Mouse (Mus musculus) thymus, adult 2 months (tissue): ENCODE measurements around the gene Irak4. TPM values are rescaled to one million over a fixed set of nuclear protein-coding genes. Genes with fewer than 3 reads are reported as not detected.

ENCODE experiments used
- DNase-seq: peaks from one replicate; pipeline ENCODE4 v3.0.0; 2021
- H3K27ac ChIP-seq: fragments of 200-500 bp; 2 replicates; pipeline ENCODE4 v1.5.1; 2012; ENCODE audit warnings: low read length, control low read depth; ENCODE audit not compliant: control insufficient read depth, insufficient read depth
- H3K27me3 ChIP-seq: fragments of 200-500 bp; 2 replicates; pipeline ENCODE4 v1.6.1; 2012; ENCODE audit warnings: mild to moderate bottlenecking, low read length, moderate library complexity, mixed read lengths; ENCODE audit not compliant: control insufficient read depth, insufficient read depth
- H3K36me3 ChIP-seq: fragments of 200-500 bp; 2 replicates; pipeline ENCODE4 v1.6.1; 2012; ENCODE audit warnings: mild to moderate bottlenecking, low read length, moderate library complexity; ENCODE audit not compliant: control insufficient read depth, insufficient read depth
- H3K4me1 ChIP-seq: fragments of 200-500 bp; replicated peaks from 2 replicates; pipeline ENCODE4 v1.6.1; 2012; ENCODE audit warnings: low read length; ENCODE audit not compliant: control insufficient read depth, insufficient read depth
- H3K4me3 ChIP-seq: fragments of 200-500 bp; 2 replicates; pipeline ENCODE4 v1.5.1; 2012; ENCODE audit warnings: mild to moderate bottlenecking, low read length, control low read depth, moderate library complexity; ENCODE audit not compliant: control insufficient read depth, insufficient read depth
- CTCF ChIP-seq: fragments of 200-500 bp; IDR thresholded peaks from 2 replicates; pipeline ENCODE4 v1.5.1; 2012; ENCODE audit warnings: mild to moderate bottlenecking, control low read depth, low read length, moderate library complexity, borderline replicate concordance; ENCODE audit not compliant: control insufficient read depth, poor library complexity, insufficient read depth; ENCODE audit errors: extremely low read depth
- POLR2A ChIP-seq: fragments of 200-500 bp; IDR thresholded peaks from 2 replicates; pipeline ENCODE4 v1.6.1; 2012; ENCODE audit warnings: mild to moderate bottlenecking, low read length, control low read depth, moderate library complexity; ENCODE audit not compliant: control insufficient read depth, poor library complexity, insufficient read depth; ENCODE audit errors: extremely low read depth
- WGBS: fragments of 180-500 bp; shearing (Covaris S2); methylation state at CpG from one replicate; pipeline ENCODE4 v1.1.7; 2018; 5-methylcytosine and 5-hydroxymethylcytosine counted together
- polyA plus RNA-seq: library from polyadenylated mRNA; depleted of rRNA; stranded (reverse); fragments of >200 nt; gene quantifications from 2 replicates; pipeline ENCODE4 v1.2.3, GENCODE M21; 2012

The Irak4 gene
- polyA plus RNA-seq, 1 experiment: 8.8 TPM

DNA sequence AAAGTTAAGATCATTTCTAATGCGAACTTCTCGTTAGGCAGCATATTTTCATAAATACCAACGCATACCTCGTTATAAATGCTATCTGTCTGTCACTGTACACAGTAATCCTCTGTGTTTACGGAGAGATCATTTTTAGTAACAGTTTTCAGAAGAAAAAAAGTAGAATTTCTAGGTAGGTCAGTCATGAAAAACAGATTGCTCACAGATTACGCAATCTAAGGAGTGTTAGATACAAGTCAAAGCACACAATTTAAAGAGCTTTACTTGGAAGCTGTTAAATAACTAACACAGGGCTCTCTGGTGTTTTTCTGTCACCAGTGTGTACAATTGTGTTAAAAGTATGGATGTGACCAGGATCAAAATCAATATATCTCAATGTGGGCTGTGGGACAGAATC, 10.5 kb upstream of the Irak4 start:
- no peaks in the 10 kb centered on the region for H3K27me3 ChIP-seq
- no peak for TF ChIP-seq CTCF
- no peak for TF ChIP-seq POLR2A
- H3K4me1 ChIP-seq: no peaks in the 10 kb centered on the region
- H3K36me3 ChIP-seq: no peaks in the 10 kb centered on the region
- no peak overlapping the region for H3K27ac ChIP-seq
- no peak overlapping the region for H3K4me3 ChIP-seq
- WGBS: 98% methylated on average over 6 of the region's 6 CpGs
- no peak for DNase-seq

GRCm38 (mm10) chr15:94535521-94535920, 7.9 kb upstream of the Irak4 start:
- TF ChIP-seq CTCF (no peak), POLR2A (no peak)
- H3K4me3 ChIP-seq: no peak overlapping the region
- no peaks in the 10 kb centered on the region for H3K36me3 ChIP-seq
- H3K4me1 ChIP-seq: no peaks in the 10 kb centered on the region
- DNase-seq: no peak
- no peaks in the 10 kb centered on the region for H3K27me3 ChIP-seq
- 97% methylated on average over 7 of the region's 7 CpGs for WGBS
- H3K27ac ChIP-seq: no peak overlapping the region

DNA sequence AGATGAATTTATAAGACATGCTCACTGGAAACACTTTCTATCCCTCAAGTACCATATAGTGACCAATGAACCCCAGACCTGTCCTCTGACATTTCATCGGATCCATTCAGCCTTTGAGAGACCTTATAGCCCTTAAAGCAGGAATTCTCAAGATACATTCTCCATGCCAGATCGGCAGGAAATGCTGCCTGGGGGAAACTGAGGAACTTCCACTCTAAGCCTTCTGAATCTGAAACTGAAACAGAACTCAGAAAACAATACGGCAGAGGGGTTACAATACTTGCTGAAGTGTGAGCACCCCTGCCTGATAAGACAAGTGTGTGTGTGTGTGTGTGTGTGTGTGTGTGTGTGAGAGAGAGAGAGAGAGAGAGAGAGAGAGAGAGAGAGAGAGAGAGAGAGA, 4.1 kb upstream of the Irak4 start:
- H3K27me3 ChIP-seq: no peaks in the 10 kb centered on the region
- no peak overlapping the region for H3K4me3 ChIP-seq
- WGBS: 93% methylated on average over 3 of the region's 3 CpGs
- H3K4me1 ChIP-seq: peaks cover 4% of the 10 kb centered on the region
- TF ChIP-seq POLR2A (no peak), CTCF (no peak)
- no peaks in the 10 kb centered on the region for H3K36me3 ChIP-seq
- DNase-seq: no peak
- no peak overlapping the region for H3K27ac ChIP-seq

GRCm38 (mm10) chr15:94542567-94543408, 655 bp upstream of the Irak4 start:
- Histone ChIP-seq H3K4me3 (peak overlapping the region; percentile 92), H3K36me3 (no peaks in the 10 kb centered on the region), H3K27me3 (no peaks in the 10 kb centered on the region), H3K27ac (no peak overlapping the region), H3K4me1 (peaks cover 6% of the 10 kb centered on the region)
- 3% methylated on average over 22 of the region's 22 CpGs for WGBS
- DNase-seq: no peak
- no peak for TF ChIP-seq CTCF
- TF ChIP-seq POLR2A: no peak

DNA sequence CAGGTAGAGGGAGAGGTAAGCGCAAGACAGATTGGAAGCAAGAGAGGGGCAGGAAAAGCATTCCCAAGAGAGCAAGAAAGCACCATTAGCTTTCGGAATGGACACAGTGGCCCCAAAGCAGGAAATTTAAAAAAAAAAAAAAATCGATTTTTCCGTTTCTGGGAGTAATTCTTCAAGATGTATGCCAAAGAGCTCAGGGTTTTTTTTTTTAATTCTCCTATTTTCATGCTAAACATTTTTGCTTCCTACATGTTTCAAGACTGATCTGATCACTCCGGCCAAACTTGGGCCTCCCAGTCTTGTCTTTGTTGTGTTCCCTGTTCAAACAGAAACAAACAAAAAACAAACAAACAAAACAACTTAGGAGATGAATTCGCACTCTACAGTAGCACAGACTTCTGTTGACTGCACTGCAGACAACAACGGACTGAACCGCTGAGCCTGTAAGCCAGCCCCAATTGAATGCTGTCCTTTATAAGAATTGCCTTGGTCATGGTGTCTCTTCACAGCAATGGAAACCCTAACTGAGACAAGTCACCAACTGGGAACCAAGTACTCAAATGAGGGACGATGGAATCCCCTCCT, 701 bp downstream of the Irak4 start:
- no peaks in the 10 kb centered on the region for H3K27me3 ChIP-seq
- peak overlapping the region; percentile 92 for H3K4me3 ChIP-seq
- peak overlapping the region; percentile 10 for H3K27ac ChIP-seq
- peaks cover 6% of the 10 kb centered on the region for H3K4me1 ChIP-seq
- H3K36me3 ChIP-seq: no peaks in the 10 kb centered on the region; the same call in 1 of the 2 replicates
- no peak for DNase-seq
- no peak for TF ChIP-seq CTCF
- TF ChIP-seq POLR2A: no peak
- 44% methylated on average over 9 of the region's 9 CpGs for WGBS

DNA sequence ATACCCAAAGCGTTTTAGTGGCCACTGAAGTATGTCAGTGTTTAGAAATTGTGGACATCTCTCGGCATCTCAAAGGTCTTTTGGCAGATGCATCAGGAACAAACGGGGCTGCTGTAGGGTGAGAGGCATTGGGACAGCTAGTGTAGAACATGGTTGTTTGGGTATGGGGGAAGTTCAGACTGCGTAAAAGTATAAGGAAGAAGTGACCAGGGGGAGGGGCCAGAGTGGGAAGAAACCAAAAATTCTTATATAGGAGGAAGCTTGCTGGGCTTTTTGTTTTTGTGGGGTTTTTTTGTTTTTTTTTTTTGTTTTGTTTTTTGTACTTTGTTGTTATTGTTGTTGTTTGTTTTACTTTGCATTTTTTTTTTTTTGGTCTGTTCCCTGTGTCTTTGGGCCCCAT, 1.4 kb downstream of the Irak4 start:
- Histone ChIP-seq H3K36me3 (no peaks in the 10 kb centered on the region; the same call in 1 of the 2 replicates), H3K4me1 (peaks cover 6% of the 10 kb centered on the region), H3K27ac (no peak overlapping the region), H3K27me3 (no peaks in the 10 kb centered on the region), H3K4me3 (no peak overlapping the region)
- no peak for DNase-seq
- TF ChIP-seq POLR2A: no peak
- TF ChIP-seq CTCF: no peak
- WGBS: 84% methylated on average over 4 of the region's 4 CpGs

DNA sequence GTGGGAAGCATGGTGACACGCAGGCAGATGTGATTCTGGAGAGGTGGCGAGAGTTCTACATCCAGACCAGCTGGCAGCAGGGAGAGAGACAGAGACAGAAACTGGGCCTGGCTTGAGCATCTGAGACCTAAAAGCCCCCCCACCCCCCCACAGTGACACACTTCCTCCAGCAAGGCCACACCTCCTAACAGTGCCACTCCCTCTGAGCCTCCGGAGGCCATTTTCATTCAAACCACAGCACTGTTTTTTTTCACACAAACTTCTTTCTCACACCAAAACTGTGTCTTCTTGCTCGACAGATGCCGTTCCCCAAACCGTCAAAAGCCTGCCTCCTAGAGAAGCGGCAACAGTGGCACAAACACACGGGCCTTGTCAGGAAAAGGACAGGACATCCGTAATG, 10.1 kb downstream of the Irak4 start:
- Histone ChIP-seq H3K27ac (no peak overlapping the region), H3K4me3 (no peak overlapping the region), H3K36me3 (no peaks in the 10 kb centered on the region; the same call in 1 of the 2 replicates), H3K4me1 (no peaks in the 10 kb centered on the region), H3K27me3 (no peaks in the 10 kb centered on the region)
- 98% methylated on average over 9 of the region's 9 CpGs for WGBS
- no peak for DNase-seq
- TF ChIP-seq POLR2A: no peak
- TF ChIP-seq CTCF: no peak
